Mouse (Mus musculus): Measurements from ENCODE around the gene Atrnl1. TPM values are rescaled to one million over a fixed set of nuclear protein-coding genes. Genes with fewer than 3 reads are reported as not detected.
"Not testable (repeated sequence)": the region's sequence is repeated elsewhere in the genome, so short reads cannot be mapped to it uniquely, and the experiment has no call there.

Gene Atrnl1
- polyA plus RNA-seq, 1 experiment: 12.3 TPM

DNA sequence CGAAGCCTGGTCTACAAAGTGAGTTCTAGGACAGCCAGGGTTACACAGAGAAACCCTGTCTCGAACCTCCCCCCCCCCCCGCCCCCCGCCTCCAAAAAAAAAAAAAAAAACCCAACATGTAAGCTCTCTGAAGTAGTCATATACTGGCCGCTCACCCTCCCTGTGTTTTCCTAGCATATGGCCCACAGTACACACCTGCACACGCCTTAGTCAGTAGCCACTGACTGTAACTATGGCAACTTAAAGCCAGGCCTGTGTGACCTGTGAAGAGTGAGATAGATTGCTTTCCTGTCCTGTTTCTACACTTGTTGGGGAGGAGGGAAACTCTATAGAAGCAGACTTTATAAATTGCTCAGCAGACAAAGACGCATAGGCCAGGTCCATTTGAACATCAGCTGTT is 239.1 kb downstream of the Atrnl1 start:
- Histone ChIP-seq H3K4me3 (ENCODE audit: low read depth, low read length) (no peak overlapping the region), H3K9ac (ENCODE audit: low read depth, poor library complexity, severe bottlenecking) (no peak overlapping the region), H3K4me1 (ENCODE audit: control insufficient read depth, insufficient read depth, low read length) (no peaks in the 10 kb centered on the region), H3K27me3 (ENCODE audit: control insufficient read depth, insufficient read depth, low read length, poor library complexity, severe bottlenecking) (no peaks in the 10 kb centered on the region; the same call in 1 of the 2 replicates), H3K36me3 (ENCODE audit: control insufficient read depth, insufficient read depth, low read length, poor library complexity, severe bottlenecking) (no peaks in the 10 kb centered on the region), H3K9me3 (replicated peaks; ENCODE audit: control insufficient read depth, insufficient read depth, low read length, poor library complexity, severe bottlenecking) (no peaks in the 10 kb centered on the region), H3K27ac (ENCODE audit: insufficient read depth, low read length) (no peak overlapping the region)
- TF ChIP-seq POLR2A (IDR thresholded peaks at IDR 0.05; ENCODE audit: insufficient read depth, low read length): no peak
- no peak for TF ChIP-seq CTCF (IDR thresholded peaks at IDR 0.05; ENCODE audit: low read depth, low read length)
- no peak for TF ChIP-seq EP300 (IDR thresholded peaks at IDR 0.05; ENCODE audit: insufficient read depth, low read depth, low read length)

DNA sequence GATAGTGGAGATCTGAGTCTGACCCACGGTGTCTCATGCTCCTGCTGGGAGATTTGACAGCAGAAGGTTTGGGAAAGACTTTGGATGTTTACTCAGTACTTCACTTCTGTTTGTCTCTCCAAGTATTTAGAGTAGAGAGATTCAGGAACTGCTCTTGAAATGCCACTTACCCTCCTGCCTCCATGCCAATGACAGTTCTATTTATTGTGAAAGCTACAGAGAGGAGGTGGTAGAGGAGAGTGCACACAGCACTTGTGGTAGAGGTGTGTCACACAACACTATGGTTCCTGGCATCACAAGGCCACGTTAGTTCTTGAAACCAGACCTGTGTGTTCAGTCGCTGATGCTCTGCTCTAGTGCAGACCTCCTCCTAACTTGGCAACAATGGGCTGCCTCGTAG is 257.5 kb downstream of the Atrnl1 start:
- no peaks in the 10 kb centered on the region for H3K4me1 ChIP-seq (ENCODE audit: control insufficient read depth, insufficient read depth, low read length)

DNA sequence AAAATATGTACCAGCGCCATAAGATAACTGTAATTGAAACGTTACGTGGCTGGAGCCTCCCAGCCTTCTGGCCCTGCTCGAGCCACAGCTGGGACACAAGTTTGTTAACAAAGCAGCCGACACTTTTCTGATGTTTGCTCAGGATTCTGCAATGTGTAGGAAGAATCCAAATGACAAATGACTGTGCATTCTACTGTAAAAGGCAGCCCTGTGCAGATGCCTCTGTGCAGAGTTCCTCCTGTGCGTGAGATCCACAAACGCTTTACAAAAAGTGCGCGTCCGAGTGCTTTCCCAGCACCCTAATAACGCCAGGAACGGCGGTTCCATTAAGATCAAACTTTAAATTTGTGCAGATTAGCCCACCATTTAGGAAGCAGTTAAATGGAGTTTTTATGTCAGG is 260.0 kb downstream of the Atrnl1 start:
- H3K27ac ChIP-seq (ENCODE audit: insufficient read depth, low read length): no peak overlapping the region
- H3K4me1 ChIP-seq (ENCODE audit: control insufficient read depth, insufficient read depth, low read length): no peaks in the 10 kb centered on the region

More for the DNA sequence above, 257.5 kb downstream of the Atrnl1 start:
- Histone ChIP-seq H3K27ac (ENCODE audit: insufficient read depth, low read length) (no peak overlapping the region), H3K36me3 (ENCODE audit: control insufficient read depth, insufficient read depth, low read length, poor library complexity, severe bottlenecking) (no peaks in the 10 kb centered on the region), H3K9ac (ENCODE audit: low read depth, poor library complexity, severe bottlenecking) (no peak overlapping the region), H3K4me3 (ENCODE audit: low read depth, low read length) (no peak overlapping the region), H3K9me3 (replicated peaks; ENCODE audit: control insufficient read depth, insufficient read depth, low read length, poor library complexity, severe bottlenecking) (no peaks in the 10 kb centered on the region), H3K27me3 (ENCODE audit: control insufficient read depth, insufficient read depth, low read length, poor library complexity, severe bottlenecking) (no peaks in the 10 kb centered on the region)
- TF ChIP-seq CTCF (IDR thresholded peaks at IDR 0.05; ENCODE audit: low read depth, low read length) (no peak), POLR2A (IDR thresholded peaks at IDR 0.05; ENCODE audit: insufficient read depth, low read length) (no peak), EP300 (IDR thresholded peaks at IDR 0.05; ENCODE audit: insufficient read depth, low read depth, low read length) (no peak)

DNA sequence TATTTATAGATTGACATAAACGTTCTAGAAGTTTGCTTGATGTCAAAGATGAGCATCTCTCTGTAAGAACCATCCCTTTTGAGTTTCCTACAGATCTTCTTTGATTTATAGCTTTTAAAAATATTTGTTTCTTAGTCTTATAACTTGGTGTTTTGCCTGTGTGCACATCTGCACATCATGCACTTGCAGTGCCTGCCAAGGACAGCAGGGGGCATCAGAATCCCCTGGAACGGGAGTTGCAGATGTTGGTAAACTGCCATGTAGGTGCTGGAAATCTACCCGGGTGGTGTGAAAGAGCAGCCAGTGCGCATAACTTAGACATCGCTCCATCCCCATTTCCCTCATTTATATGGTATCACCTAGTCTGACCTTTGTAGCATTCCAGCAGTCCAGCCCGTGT is 265.2 kb downstream of the Atrnl1 start:
- Histone ChIP-seq H3K36me3 (ENCODE audit: control insufficient read depth, insufficient read depth, low read length, poor library complexity, severe bottlenecking) (no peaks in the 10 kb centered on the region), H3K4me3 (ENCODE audit: low read depth, low read length) (no peak overlapping the region), H3K4me1 (ENCODE audit: control insufficient read depth, insufficient read depth, low read length) (no peaks in the 10 kb centered on the region), H3K27me3 (ENCODE audit: control insufficient read depth, insufficient read depth, low read length, poor library complexity, severe bottlenecking) (no peaks in the 10 kb centered on the region), H3K27ac (ENCODE audit: insufficient read depth, low read length) (no peak overlapping the region), H3K9ac (ENCODE audit: low read depth, poor library complexity, severe bottlenecking) (no peak overlapping the region), H3K9me3 (replicated peaks; ENCODE audit: control insufficient read depth, insufficient read depth, low read length, poor library complexity, severe bottlenecking) (no peaks in the 10 kb centered on the region)
- TF ChIP-seq CTCF (IDR thresholded peaks at IDR 0.05; ENCODE audit: low read depth, low read length) (peak; percentile 76), EP300 (IDR thresholded peaks at IDR 0.05; ENCODE audit: insufficient read depth, low read depth, low read length) (no peak)

More for the DNA sequence above, 260.0 kb downstream of the Atrnl1 start:
- no peaks in the 10 kb centered on the region for H3K9me3 ChIP-seq (replicated peaks; ENCODE audit: control insufficient read depth, insufficient read depth, low read length, poor library complexity, severe bottlenecking)
- H3K9ac ChIP-seq (ENCODE audit: low read depth, poor library complexity, severe bottlenecking): no peak overlapping the region
- TF ChIP-seq CTCF (IDR thresholded peaks at IDR 0.05; ENCODE audit: low read depth, low read length) (no peak), EP300 (IDR thresholded peaks at IDR 0.05; ENCODE audit: insufficient read depth, low read depth, low read length) (no peak), POLR2A (IDR thresholded peaks at IDR 0.05; ENCODE audit: insufficient read depth, low read length) (no peak)
- H3K36me3 ChIP-seq (ENCODE audit: control insufficient read depth, insufficient read depth, low read length, poor library complexity, severe bottlenecking): no peaks in the 10 kb centered on the region
- no peaks in the 10 kb centered on the region for H3K27me3 ChIP-seq (ENCODE audit: control insufficient read depth, insufficient read depth, low read length, poor library complexity, severe bottlenecking)
- no peak overlapping the region for H3K4me3 ChIP-seq (ENCODE audit: low read depth, low read length)

DNA sequence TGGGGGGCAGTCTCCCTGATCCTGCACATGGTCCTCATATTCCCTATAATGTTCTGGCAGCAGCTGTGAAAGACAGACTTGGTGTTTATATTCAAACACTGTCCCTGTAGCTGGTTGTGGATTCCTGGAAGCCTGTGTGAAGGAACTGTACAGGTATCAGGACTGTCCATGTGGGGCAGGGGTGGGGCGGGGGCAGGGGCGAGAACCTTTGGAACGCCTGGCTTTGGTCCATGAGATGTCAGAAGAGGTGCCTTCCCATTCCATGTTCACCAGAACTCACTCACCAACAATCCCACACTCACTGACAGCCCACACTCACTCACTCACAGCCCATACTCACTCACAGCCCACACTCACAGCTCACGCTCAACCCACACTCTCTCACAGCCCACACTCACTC is 266.5 kb downstream of the Atrnl1 start:
- Histone ChIP-seq H3K4me1 (ENCODE audit: control insufficient read depth, insufficient read depth, low read length) (no peaks in the 10 kb centered on the region), H3K27ac (ENCODE audit: insufficient read depth, low read length) (no peak overlapping the region), H3K4me3 (ENCODE audit: low read depth, low read length) (no peak overlapping the region), H3K9me3 (replicated peaks; ENCODE audit: control insufficient read depth, insufficient read depth, low read length, poor library complexity, severe bottlenecking) (no peaks in the 10 kb centered on the region), H3K9ac (ENCODE audit: low read depth, poor library complexity, severe bottlenecking) (no peak overlapping the region), H3K36me3 (ENCODE audit: control insufficient read depth, insufficient read depth, low read length, poor library complexity, severe bottlenecking) (no peaks in the 10 kb centered on the region), H3K27me3 (ENCODE audit: control insufficient read depth, insufficient read depth, low read length, poor library complexity, severe bottlenecking) (no peaks in the 10 kb centered on the region)
- TF ChIP-seq CTCF (IDR thresholded peaks at IDR 0.05; ENCODE audit: low read depth, low read length): no peak
- TF ChIP-seq POLR2A (IDR thresholded peaks at IDR 0.05; ENCODE audit: insufficient read depth, low read length): no peak
- no peak for TF ChIP-seq EP300 (IDR thresholded peaks at IDR 0.05; ENCODE audit: insufficient read depth, low read depth, low read length)

DNA sequence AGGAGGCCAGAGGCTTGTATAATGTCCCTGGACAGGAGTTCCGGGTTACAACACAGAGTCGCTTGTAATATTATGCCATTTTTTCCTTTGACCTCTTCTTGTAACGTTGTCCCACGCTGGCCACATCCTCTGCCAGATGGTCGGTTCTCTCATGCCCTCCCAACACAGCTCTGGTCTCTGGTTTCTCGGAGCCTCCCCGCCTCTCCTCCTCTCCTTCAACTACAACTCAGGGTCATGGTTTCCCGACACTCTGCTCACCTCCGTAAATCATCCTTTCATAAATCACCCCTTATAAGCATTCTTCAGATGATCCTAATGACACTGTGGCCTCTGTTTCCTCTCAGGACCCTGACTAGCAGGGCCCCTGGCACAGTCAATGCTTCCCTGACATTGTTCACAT is 267.7 kb downstream of the Atrnl1 start:
- TF ChIP-seq CTCF (IDR thresholded peaks at IDR 0.05; ENCODE audit: low read depth, low read length): no peak
- TF ChIP-seq EP300 (IDR thresholded peaks at IDR 0.05; ENCODE audit: insufficient read depth, low read depth, low read length): no peak
- TF ChIP-seq POLR2A (IDR thresholded peaks at IDR 0.05; ENCODE audit: insufficient read depth, low read length): no peak
- no peaks in the 10 kb centered on the region for H3K36me3 ChIP-seq (ENCODE audit: control insufficient read depth, insufficient read depth, low read length, poor library complexity, severe bottlenecking)

DNA sequence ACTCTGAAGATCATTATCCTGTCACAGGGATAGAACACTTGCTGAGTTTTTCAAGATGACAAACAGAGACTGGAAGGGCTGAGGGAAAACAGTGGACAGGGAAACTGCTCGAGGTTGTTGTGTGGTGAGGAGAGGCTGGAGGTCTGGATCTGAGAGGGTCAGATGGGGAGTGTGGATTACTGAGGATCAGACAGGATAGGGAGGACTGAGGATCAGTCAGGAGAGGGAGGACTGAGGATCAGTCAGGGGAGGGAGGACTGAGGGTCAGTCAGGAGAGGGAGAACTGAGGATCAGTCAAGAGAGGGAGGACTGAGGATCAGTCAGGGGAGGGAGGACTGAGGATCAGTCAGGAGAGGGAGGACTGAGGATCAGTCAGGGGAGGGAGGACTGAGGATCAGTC is 269.0 kb downstream of the Atrnl1 start:
- not testable (repeated sequence) for H3K36me3 ChIP-seq (ENCODE audit: control insufficient read depth, insufficient read depth, low read length, poor library complexity, severe bottlenecking); H3K4me1 ChIP-seq (ENCODE audit: control insufficient read depth, insufficient read depth, low read length)

More for the DNA sequence above, 267.7 kb downstream of the Atrnl1 start:
- Histone ChIP-seq H3K4me1 (ENCODE audit: control insufficient read depth, insufficient read depth, low read length) (no peaks in the 10 kb centered on the region), H3K4me3 (ENCODE audit: low read depth, low read length) (no peak overlapping the region), H3K9ac (ENCODE audit: low read depth, poor library complexity, severe bottlenecking) (no peak overlapping the region), H3K9me3 (replicated peaks; ENCODE audit: control insufficient read depth, insufficient read depth, low read length, poor library complexity, severe bottlenecking) (no peaks in the 10 kb centered on the region), H3K27ac (ENCODE audit: insufficient read depth, low read length) (no peak overlapping the region), H3K27me3 (ENCODE audit: control insufficient read depth, insufficient read depth, low read length, poor library complexity, severe bottlenecking) (no peaks in the 10 kb centered on the region)

More for the DNA sequence above, 269.0 kb downstream of the Atrnl1 start:
- not testable (repeated sequence) for H3K27me3 ChIP-seq (ENCODE audit: control insufficient read depth, insufficient read depth, low read length, poor library complexity, severe bottlenecking); H3K4me3 ChIP-seq (ENCODE audit: low read depth, low read length); H3K9ac ChIP-seq (ENCODE audit: low read depth, poor library complexity, severe bottlenecking); H3K27ac ChIP-seq (ENCODE audit: insufficient read depth, low read length); H3K9me3 ChIP-seq (replicated peaks; ENCODE audit: control insufficient read depth, insufficient read depth, low read length, poor library complexity, severe bottlenecking)
